Mouse (Mus musculus): ENCODE results near the gene Bcor. TPM values are rescaled to one million over a fixed set of nuclear protein-coding genes. Genes with fewer than 3 reads are reported as not detected.

Bcor gene
- polyA plus RNA-seq, 1 experiment = 12.1 TPM

DNA sequence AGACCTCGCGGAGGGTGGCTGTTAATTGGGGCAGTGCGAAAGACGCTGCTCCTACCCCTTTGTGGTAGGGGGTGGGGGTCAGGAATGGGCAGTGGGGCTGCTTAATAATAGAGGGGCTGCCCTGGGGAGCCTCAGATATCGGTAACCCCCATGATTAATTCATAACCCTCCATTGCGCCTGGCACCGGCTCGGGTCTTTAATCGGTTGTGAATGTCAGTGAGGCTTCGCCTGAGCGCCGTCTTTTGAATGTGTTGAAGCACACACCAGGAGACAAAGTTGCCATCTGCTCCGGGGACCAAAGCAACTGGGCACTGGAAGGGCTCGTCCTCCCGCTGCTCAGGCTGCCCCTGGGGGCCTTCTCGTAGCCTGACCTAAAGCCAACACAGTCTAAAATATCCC lies 158.8 kb downstream of the Bcor start:
- H3K36me3 ChIP-seq (ENCODE audit: control insufficient read depth, insufficient read depth) = no peaks in the 10 kb centered on the region
- no peak overlapping the region for H3ac ChIP-seq (ENCODE audit: control insufficient read depth, insufficient read length)
- no peaks in the 10 kb centered on the region for H3K79me2 ChIP-seq (ENCODE audit: control insufficient read depth, insufficient read depth)
- no peak overlapping the region for H3K4me2 ChIP-seq (ENCODE audit: low read depth)
- no peaks in the 10 kb centered on the region for H3K27me3 ChIP-seq (ENCODE audit: control insufficient read depth, insufficient read depth, insufficient read length)
- no peak overlapping the region for H3K4me3 ChIP-seq
- no peak for TF ChIP-seq TCF3 (IDR thresholded peaks at IDR 0.05; ENCODE audit: insufficient read length, low read depth)
- no peak for TF ChIP-seq POLR2AphosphoS2 (IDR thresholded peaks at IDR 0.05; ENCODE audit: insufficient read length, low read depth)
- TF ChIP-seq USF1 (IDR thresholded peaks at IDR 0.05; ENCODE audit: low read depth) = no peak
- no peak for TF ChIP-seq TCF12 (IDR thresholded peaks at IDR 0.05; ENCODE audit: insufficient read depth, poor library complexity, severe bottlenecking)
- TF ChIP-seq CEBPB (IDR thresholded peaks at IDR 0.05; ENCODE audit: insufficient read depth, poor library complexity, severe bottlenecking) = no peak
- TF ChIP-seq MYOD1 (IDR thresholded peaks at IDR 0.05; ENCODE audit: control insufficient read depth in 1 of 3, insufficient read length in 2 of 3, low read depth in 2 of 3) = no peak
- no peak for TF ChIP-seq MYOG (IDR thresholded peaks at IDR 0.05; ENCODE audit: control insufficient read depth in 1 of 3, insufficient read depth in 1 of 3, insufficient read length in 2 of 3, low read depth in 2 of 3)
- TF ChIP-seq E2F4 (IDR thresholded peaks at IDR 0.05; ENCODE audit: insufficient read depth) = no peak
- TF ChIP-seq POLR2A (IDR thresholded peaks at IDR 0.05; ENCODE audit: insufficient read length, low read depth) = no peak
- no peak for TF ChIP-seq MAX (IDR thresholded peaks at IDR 0.05; ENCODE audit: low read depth)
- no peak for TF ChIP-seq SRF (IDR thresholded peaks at IDR 0.05; ENCODE audit: control insufficient read depth, insufficient read length, low read depth)
- no peak for TF ChIP-seq REST (IDR thresholded peaks at IDR 0.05; ENCODE audit: insufficient read depth, insufficient read length)

DNA sequence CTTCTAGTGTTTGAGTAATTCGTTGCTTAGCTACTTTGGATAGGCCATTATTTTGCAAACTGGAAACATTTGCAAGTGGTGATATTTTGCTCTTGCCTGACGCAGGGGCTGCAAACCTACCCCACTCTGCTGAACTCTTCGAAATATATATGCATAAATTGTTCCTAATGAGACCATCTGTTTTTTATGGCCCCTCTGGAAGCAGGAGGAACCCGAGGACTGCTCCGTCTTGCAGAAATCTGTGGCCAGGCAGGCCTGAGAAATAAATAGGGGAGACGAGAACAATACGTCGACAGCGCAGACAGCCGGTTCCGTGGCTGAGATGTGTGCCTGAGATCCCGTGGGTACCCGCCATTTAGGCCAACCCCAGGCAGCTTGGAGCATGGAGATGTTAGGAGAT lies 159.5 kb downstream of the Bcor start:
- Histone ChIP-seq H3K4me3 (no peak overlapping the region), H3K36me3 (ENCODE audit: control insufficient read depth, insufficient read depth) (no peaks in the 10 kb centered on the region), H3ac (ENCODE audit: control insufficient read depth, insufficient read length) (no peak overlapping the region), H3K79me2 (ENCODE audit: control insufficient read depth, insufficient read depth) (no peaks in the 10 kb centered on the region), H3K4me2 (ENCODE audit: low read depth) (no peak overlapping the region), H3K27me3 (ENCODE audit: control insufficient read depth, insufficient read depth, insufficient read length) (no peaks in the 10 kb centered on the region)
- TF ChIP-seq TCF12 (IDR thresholded peaks at IDR 0.05; ENCODE audit: insufficient read depth, poor library complexity, severe bottlenecking) (no peak), POLR2AphosphoS2 (IDR thresholded peaks at IDR 0.05; ENCODE audit: insufficient read length, low read depth) (no peak), TCF3 (IDR thresholded peaks at IDR 0.05; ENCODE audit: insufficient read length, low read depth) (no peak), E2F4 (IDR thresholded peaks at IDR 0.05; ENCODE audit: insufficient read depth) (no peak), SRF (IDR thresholded peaks at IDR 0.05; ENCODE audit: control insufficient read depth, insufficient read length, low read depth) (no peak), USF1 (IDR thresholded peaks at IDR 0.05; ENCODE audit: low read depth) (no peak), MYOD1 (IDR thresholded peaks at IDR 0.05; ENCODE audit: control insufficient read depth in 1 of 3, insufficient read length in 2 of 3, low read depth in 2 of 3) (no peak), REST (IDR thresholded peaks at IDR 0.05; ENCODE audit: insufficient read depth, insufficient read length) (no peak), MYOG (IDR thresholded peaks at IDR 0.05; ENCODE audit: control insufficient read depth in 1 of 3, insufficient read depth in 1 of 3, insufficient read length in 2 of 3, low read depth in 2 of 3) (no peak), POLR2A (IDR thresholded peaks at IDR 0.05; ENCODE audit: insufficient read length, low read depth) (no peak)

DNA sequence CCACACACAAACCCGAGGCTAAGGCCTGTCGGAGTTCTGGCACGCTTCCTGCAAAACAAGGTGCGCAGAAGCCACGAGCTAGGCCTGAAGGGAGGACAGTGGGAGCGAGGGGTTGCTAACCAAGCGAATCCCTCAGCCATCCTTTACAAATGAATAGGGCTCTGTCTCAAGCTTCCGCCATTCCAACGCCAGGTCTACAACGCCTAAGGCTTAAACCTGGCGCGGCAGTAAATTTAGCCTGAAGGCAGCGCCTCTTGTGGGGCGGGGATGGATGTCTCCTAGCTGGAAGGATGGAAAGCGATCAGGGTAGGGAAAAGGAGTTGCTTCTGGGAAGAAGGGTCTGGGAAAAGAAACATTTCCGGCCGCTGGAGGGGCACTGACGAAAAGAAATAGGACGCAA lies 160.2 kb downstream of the Bcor start:
- Histone ChIP-seq H3K27me3 (ENCODE audit: control insufficient read depth, insufficient read depth, insufficient read length) (no peaks in the 10 kb centered on the region), H3K36me3 (ENCODE audit: control insufficient read depth, insufficient read depth) (no peaks in the 10 kb centered on the region), H3ac (ENCODE audit: control insufficient read depth, insufficient read length) (no peak overlapping the region), H3K79me2 (ENCODE audit: control insufficient read depth, insufficient read depth) (no peaks in the 10 kb centered on the region), H3K4me3 (peak overlapping the region; percentile 4), H3K4me2 (ENCODE audit: low read depth) (peak overlapping the region; percentile 64)
- TF ChIP-seq POLR2AphosphoS2 (IDR thresholded peaks at IDR 0.05; ENCODE audit: insufficient read length, low read depth) (no peak), REST (IDR thresholded peaks at IDR 0.05; ENCODE audit: insufficient read depth, insufficient read length) (no peak), SRF (IDR thresholded peaks at IDR 0.05; ENCODE audit: control insufficient read depth, insufficient read length, low read depth) (no peak), MYOD1 (IDR thresholded peaks at IDR 0.05; ENCODE audit: control insufficient read depth in 1 of 3, insufficient read length in 2 of 3, low read depth in 2 of 3) (no peak), POLR2A (IDR thresholded peaks at IDR 0.05; ENCODE audit: insufficient read length, low read depth) (no peak), TCF3 (IDR thresholded peaks at IDR 0.05; ENCODE audit: insufficient read length, low read depth) (no peak), E2F4 (IDR thresholded peaks at IDR 0.05; ENCODE audit: insufficient read depth) (no peak), TCF12 (IDR thresholded peaks at IDR 0.05; ENCODE audit: insufficient read depth, poor library complexity, severe bottlenecking) (no peak), MAX (IDR thresholded peaks at IDR 0.05; ENCODE audit: low read depth) (no peak)

DNA sequence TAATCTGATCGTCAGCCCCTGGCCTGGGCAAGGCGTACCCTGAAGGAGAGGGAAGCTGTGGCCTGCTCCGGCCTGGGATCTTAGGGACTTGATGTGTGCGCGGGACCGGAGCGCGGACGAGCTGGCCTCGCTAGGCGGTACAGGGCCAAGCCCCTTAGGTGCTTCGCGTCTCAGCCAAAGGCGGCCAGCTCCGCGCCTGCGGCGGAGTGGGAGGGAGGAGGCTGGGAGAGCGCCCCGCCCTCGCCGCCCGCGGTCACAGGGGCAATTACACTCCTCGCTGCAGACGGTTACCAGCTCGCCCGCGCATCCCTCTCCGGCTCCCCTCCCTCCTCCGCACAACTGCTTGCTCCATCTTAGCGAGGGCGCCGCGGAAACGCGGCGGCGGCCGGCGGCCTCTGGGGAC lies 161.2 kb downstream of the Bcor start:
- no peaks in the 10 kb centered on the region for H3K36me3 ChIP-seq (ENCODE audit: control insufficient read depth, insufficient read depth)
- no peak overlapping the region for H3ac ChIP-seq (ENCODE audit: control insufficient read depth, insufficient read length)
- H3K4me2 ChIP-seq (ENCODE audit: low read depth) = peak overlapping the region; percentile 64
- no peaks in the 10 kb centered on the region for H3K27me3 ChIP-seq (ENCODE audit: control insufficient read depth, insufficient read depth, insufficient read length)
- no peak for TF ChIP-seq TCF12 (IDR thresholded peaks at IDR 0.05; ENCODE audit: insufficient read depth, poor library complexity, severe bottlenecking)
- peak overlapping the region; percentile 4 for H3K4me3 ChIP-seq
- H3K79me2 ChIP-seq (ENCODE audit: control insufficient read depth, insufficient read depth) = no peaks in the 10 kb centered on the region

DNA sequence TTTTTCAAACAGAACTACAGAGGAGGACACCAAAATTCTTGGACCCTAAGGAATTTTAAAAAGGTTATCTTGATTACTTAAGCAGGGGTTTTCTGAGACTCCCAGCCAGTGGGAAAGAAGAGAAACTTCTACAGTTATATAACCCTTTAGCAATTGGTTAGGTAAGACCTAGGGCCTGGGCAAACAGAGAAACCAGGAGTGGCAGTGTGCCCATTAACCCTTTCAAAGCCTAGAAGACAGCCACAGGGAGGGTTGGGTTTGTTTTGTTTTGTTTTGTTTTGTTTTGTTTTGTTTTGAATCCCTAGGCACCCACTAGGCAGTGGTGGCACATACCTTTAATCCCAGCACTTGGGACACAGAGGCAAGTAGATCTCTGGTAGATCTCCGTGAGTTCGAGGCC lies 163.3 kb downstream of the Bcor start:
- H3K27me3 ChIP-seq (ENCODE audit: control insufficient read depth, insufficient read depth, insufficient read length) = no peaks in the 10 kb centered on the region
- H3K4me2 ChIP-seq (ENCODE audit: low read depth) = no peak overlapping the region
- no peak overlapping the region for H3K4me3 ChIP-seq
- TF ChIP-seq REST (IDR thresholded peaks at IDR 0.05; ENCODE audit: insufficient read depth, insufficient read length) (no peak), TCF3 (IDR thresholded peaks at IDR 0.05; ENCODE audit: insufficient read length, low read depth) (no peak), MYOG (IDR thresholded peaks at IDR 0.05; ENCODE audit: control insufficient read depth in 1 of 3, insufficient read depth in 1 of 3, insufficient read length in 2 of 3, low read depth in 2 of 3) (no peak), MAX (IDR thresholded peaks at IDR 0.05; ENCODE audit: low read depth) (no peak)
- H3ac ChIP-seq (ENCODE audit: control insufficient read depth, insufficient read length) = no peak overlapping the region
- no peaks in the 10 kb centered on the region for H3K36me3 ChIP-seq (ENCODE audit: control insufficient read depth, insufficient read depth)
- no peaks in the 10 kb centered on the region for H3K79me2 ChIP-seq (ENCODE audit: control insufficient read depth, insufficient read depth)

Data from myocyte (in vitro differentiated cells).